Mouse (Mus musculus) cerebellum, adult 9-10 months (tissue): ENCODE results near the gene Tns1.
"Not testable (repeated sequence)": the region's sequence is repeated elsewhere in the genome, so short reads cannot be mapped to it uniquely, and the experiment has no call there.

Experiments
- DNase-seq: peaks from one replicate; pipeline ENCODE4 v3.0.0; 2022

Gene Tns1

GRCm38 (mm10) chr1:73903035-73903434, 221.2 kb downstream of the Tns1 start:
- DNase-seq, result no peak

GRCm38 (mm10) chr1:73902171-73902991, 221.9 kb downstream of the Tns1 start:
- DNase-seq, result peak; percentile 58

- peak; percentile 74 for DNase-seq
Measured at GRCm38 (mm10) chr1:73901496-73901899, 222.8 kb downstream of the Tns1 start.

- not testable (repeated sequence) for DNase-seq
Measured at GRCm38 (mm10) chr1:73895451-73895850, 228.8 kb downstream of the Tns1 start.

- DNase-seq, result no peak
Measured at GRCm38 (mm10) chr1:73880731-73881130, 243.5 kb downstream of the Tns1 start.

GRCm38 (mm10) chr1:73875676-73876218, 248.5 kb downstream of the Tns1 start:
- no peak for DNase-seq

- peak; percentile 40 for DNase-seq
Measured at GRCm38 (mm10) chr1:73864314-73864713, 259.9 kb downstream of the Tns1 start.

GRCm38 (mm10) chr1:73863074-73863431, 261.2 kb downstream of the Tns1 start:
- no peak for DNase-seq

GRCm38 (mm10) chr1:73862323-73863073, 261.8 kb downstream of the Tns1 start:
- DNase-seq, result no peak

- no peak for DNase-seq
Measured at GRCm38 (mm10) chr1:73860421-73860820, 263.8 kb downstream of the Tns1 start.
